Mouse (Mus musculus): Measurements from ENCODE around the gene Cby3.
A peak's percentile ranks its signal among the peaks of the same experiment; 100 is the strongest.
"Not testable (repeated sequence)": the region's sequence is repeated elsewhere in the genome, so short reads cannot be mapped to it uniquely, and the experiment has no call there.

The Cby3 gene

DNA sequence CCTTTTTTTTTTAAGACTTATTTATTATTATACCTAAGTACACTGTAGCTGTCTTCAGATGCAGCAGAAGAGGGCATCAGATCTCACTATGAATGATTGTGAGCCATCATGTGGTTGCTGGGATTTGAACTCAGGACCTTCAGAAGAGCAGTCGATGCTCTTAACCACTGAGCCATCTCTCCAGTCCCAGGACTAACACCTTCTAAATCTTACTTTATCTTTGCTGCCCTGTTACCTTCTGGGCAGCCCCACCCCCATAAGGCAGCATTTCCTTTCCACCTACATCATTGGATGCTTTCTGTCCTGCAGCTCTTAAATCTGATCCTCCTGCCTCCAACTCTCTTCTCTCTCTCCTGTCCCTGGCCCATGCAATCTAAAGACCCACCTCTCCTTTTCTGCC is 7.0 kb downstream of the Cby3 start:
- DNase-seq (ENCODE audit: low read depth, low spot score) = not testable (repeated sequence)

DNA sequence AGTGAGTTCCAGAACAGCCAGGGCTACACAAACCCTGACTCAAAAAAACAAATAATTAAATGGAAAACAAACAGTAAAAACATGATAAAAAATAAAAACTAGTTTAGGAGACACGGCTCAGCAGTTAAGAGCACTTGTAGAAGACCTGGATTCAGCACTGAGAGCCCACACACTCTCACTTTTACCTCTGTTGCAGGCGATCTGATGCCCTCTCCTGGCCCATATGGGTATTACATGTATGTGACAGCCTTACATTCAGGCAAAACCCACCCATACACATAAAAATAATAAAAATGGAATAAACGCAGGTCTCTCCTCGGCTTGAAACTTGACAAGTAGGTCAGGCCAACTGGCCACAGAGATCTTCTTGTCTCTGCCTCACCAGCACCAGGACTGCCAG is 10.3 kb downstream of the Cby3 start:
- peak; percentile 65 for DNase-seq (ENCODE audit: low read depth, low spot score)

DNA sequence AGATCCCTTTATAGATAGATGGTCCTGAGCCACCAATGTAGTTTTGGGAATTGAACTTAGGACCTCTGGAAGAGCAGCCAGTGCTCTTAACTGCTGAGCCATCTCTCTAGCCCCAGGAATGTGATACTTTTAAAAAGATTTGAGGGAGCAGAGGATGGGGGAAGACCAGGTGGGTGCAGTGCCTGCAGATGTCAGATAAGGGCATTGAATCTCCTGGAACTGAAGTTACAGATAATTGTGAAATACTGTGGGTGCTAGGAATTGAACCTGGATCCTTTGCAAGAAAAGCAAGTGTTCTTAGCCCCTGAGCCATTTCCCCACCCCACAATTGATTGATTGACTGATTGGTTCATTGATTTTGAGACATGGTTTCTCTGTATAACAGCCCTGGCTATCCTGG is 11.1 kb downstream of the Cby3 start:
- DNase-seq (ENCODE audit: low read depth, low spot score) = no peak

DNA sequence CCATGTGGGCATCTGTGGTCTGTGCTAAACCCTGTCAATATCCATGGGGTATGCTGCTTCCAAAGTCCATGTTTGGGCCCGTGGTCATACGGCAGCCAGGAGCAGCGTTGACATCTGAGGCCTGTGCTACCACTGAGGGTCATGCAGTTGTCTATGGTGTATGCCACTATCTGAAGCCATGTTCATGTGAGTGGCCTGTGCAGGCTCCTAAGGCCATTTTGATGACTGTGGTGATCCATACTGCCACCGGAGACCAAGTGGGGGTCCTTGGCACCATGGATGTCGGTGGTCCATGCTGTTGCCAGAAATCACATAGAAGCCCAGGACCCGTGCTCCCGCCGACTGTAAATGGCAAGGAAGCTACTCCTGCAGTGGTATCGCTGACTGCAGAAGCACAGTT is 13.3 kb downstream of the Cby3 start:
- DNase-seq (ENCODE audit: low read depth, low spot score) = no peak

DNA sequence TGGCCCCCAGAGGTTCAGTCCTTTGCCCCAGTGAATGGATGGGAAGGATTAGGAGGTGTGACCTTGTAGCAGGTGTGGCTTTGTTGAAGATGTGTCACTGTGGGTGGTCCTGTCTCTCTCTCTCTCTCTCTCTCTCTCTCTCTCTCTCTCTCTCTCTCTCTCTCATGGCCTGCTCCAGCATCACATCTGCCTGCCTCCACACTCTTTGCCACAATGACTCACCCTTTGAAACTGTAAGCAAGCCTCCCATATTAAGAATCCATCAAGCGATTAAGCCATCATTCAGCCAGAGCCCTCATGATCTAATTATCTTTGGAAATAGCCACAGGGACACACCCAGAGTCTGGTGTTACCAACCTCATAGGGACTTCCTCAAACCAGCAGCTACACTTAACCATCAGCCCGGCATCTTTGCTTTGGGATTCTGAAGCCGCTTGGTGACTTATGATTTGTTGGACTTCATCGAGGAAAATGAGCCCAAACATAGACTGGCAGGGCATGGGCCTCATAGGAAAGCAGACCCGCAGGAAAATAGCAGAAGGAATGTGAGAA is 15.2 kb downstream of the Cby3 start:
- no peak for DNase-seq (ENCODE audit: low read depth, low spot score)

DNA sequence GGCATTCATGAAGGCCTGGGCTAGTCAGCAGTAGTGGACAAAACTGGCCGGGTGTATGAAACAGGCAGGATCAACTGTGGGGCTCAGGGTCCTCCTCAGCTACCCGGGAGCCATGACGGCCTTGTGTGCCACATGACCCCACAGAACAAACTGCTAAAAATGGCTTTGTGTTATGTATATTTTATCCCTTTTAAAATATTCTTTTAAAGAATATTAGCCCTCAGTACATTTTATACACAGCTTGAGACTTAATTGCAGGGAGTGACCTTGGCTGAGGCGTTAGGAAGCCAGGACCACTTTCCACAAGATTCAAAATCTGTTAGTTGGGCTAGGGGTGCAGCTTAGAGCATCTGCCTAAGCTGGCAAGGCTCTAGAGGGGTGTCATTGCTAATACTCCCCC is 16.7 kb downstream of the Cby3 start:
- no peak for DNase-seq (ENCODE audit: low read depth, low spot score)

DNA sequence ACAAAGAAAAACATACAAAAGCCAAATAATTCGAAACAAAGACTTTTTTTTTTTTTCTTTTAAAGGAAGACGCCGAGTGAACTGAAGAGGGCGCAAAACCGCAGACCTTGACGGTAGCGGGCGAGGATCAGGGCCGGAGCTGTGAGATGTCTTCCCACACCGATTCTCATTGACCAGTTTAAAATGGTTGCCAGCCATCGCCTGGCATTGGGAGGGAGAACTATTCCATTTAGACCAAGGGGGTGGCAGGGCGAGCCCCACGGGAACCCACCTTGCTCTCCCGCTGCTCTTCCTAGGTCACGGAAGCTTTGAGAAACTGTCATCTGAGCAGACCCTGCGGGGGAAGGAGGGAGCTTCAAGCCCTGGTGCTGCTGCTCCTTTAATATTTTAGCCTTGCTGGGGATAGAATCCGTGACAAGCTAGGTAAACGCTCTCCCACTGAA is 17.2 kb downstream of the Cby3 start:
- DNase-seq (ENCODE audit: low read depth, low spot score) = no peak

DNA sequence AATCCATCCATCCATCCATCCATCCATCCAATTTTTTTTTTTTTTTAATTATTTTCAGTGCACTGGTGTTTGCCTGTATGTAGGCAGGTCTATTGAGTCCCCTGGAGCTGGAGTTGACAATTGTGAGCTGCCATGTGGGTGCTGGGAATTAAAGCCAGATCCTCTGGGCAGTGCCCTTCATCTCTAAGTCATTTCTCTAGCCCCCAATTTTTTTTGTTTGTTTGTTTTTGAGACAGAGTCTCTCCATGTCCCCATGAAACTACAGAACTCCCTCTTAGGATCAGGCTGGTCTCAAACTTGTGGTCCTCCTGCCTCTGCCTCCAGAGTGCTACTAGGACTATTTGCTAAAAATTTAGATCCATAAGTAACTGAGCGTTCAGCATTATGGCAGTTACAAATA is 17.6 kb downstream of the Cby3 start:
- no peak for DNase-seq (ENCODE audit: low read depth, low spot score)

DNA sequence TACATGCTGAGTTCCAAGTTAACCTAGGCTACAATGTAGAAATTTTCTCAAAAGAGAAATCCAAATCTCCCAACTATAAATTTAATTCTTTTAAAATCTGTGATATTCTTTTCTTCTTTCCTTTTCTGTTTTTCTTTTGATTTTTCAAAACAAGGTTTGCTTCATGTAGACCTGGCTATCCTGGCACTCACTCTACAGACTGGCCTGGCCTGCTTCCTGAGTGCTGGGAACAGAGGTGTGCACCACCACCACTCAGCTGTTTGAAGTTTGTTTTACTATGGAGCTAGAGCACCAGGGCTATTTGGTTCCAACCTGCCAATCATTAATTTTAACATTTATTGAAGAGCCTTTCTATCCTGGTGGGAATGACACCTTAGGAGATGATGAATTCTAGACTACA is 18.8 kb downstream of the Cby3 start:
- no peak for DNase-seq (ENCODE audit: low read depth, low spot score)

DNA sequence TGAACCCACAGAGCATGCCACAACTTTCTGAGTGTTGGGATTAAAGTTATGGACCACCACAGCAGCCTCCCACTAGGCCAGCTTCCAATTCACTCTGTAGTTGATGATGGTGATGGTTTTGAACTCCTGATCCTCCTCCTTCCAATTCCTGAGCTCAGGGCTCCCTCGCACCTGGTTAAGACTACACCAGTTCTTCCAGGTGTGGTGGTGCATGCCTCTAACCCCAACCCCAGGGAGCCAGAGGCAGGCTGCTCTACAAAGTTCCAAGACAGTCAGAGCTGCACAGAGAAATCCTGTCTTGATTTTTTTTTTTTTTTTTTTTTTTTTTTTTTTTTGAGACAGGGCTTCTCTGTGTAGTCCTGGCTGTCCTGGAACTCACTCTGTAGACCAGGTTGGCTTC is 19.4 kb downstream of the Cby3 start:
- DNase-seq (ENCODE audit: low read depth, low spot score) = no peak

DNA sequence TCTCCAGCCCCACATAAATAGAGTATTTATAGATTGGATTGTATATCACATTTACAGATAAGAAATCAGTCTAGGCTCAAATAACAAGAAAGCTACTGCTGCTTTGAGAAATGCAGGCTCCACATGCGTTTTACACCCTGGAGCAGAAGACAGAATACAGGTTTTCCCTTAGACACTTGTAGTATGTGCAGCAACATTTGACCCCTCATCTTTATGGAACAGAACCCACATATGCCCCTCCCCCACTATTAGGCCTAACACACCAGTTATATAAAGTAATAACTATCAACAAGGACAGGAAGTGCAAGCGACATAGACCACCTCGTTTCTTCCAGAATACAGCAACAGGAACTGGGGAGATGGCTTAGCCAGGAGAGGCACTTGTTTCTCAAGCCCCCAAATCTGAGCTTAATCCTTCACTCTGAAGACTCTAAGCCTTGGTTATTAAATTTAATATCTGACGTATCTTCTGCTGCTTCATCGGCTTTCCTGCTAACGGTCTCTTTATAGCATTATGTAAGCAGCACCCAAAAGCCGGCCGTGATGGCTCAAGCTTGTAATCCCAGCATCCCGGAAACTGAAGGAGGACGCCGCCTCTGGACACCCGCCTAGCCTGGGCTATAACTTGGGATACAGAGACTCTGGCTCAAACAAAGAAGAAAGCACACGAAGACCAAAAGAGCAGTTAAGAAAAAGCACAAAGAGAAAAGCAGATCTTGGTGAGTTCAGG is 20.2 kb downstream of the Cby3 start:
- DNase-seq (ENCODE audit: low read depth, low spot score) = no peak

DNA sequence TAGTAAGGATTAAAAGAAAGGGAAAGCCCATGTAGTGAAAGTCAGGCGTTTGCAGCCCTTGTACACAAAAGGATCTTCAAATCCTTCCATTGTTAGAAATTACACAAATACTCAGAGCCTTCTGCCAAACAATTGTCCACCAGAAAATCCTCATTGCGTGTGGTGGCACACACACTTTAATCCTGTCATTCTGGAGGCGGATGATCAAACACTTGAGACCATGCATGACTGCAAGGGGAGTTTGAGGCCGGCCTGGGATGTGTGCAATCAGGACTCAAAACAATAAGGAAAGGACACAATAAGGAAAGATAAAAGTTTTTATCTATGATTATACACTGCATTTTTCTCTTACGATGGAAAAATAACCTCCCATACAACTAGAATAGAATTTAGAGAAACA is 21.2 kb downstream of the Cby3 start:
- DNase-seq (ENCODE audit: low read depth, low spot score) = no peak

DNA sequence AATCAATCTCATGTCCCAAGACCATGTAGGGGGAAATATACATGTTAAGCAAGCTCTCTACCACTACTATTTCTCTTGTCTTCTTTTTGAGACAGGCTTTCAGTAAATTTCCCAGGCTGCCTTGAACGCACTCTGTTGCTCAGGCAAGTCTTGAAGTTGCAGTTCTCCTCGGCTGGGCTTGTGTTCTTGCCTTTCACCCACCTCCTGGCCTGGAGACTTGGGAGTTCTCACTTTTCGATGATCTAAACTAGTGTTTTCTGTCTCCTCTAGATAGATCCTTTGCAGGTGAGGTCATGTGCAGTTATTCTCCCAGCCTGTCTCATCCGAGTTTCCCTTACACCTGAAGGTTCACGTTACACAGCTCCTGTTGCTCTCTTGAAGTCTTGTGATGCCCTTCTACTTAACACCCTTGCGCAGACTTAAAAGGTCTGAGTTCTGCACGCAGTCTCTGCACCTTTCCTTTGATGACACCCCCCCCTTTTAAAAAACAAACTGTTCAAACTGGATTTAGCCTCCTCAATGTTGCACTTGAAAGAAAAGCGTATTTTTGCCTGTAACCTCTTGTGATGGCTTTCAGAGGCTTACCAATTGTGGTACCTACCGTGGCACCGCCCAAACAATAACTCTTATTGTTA is 22.0 kb downstream of the Cby3 start:
- no peak for DNase-seq (ENCODE audit: low read depth, low spot score)

DNA sequence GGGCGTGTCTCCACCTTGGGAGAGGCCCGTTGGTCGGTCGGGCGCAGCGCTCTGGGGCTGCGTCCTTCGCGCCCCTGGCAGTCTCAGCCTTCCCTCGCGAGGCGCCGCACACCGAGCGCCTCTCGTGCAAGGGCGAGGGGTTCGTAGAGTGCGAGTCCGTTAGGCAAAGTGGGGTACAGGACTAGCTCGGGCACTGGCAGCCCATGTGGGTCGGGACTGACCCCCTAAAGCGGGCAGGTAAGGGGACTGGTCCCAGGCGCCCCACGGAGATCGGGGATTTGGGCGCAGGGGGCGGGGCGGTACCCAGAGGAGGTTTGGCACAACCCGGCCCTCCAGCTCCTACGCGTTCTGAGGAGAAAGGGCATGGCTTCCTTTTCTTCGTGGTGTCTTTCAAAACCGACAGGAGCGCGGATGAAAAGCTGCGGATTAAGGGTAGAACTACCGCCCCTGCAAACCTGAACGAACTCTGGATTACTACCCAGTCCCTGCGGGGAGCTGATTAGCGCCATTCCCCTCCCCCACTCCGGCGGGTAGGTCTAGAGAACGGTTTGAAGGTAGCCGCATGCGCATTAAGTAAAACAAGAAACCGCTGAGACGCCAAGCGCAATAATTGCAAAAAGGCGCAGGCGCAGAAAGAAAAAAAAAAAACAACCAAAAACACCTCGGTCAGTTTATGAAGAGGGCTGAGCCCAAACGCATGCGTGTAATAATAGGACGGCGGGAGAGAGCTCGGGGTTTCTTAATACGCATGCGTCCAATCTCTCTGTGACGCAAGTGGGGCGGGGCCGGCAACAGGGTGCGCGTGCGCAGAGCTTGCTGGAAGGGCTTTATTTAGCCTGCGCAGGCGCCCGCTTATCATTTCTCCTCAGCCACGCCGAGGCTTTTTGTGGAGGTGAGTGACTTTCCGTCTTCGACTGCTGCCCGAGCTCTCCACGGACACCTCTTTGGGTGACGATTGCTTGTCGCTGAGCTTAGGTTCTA is 22.9 kb downstream of the Cby3 start, which contains the start of gene Hnrnph1:
Hnrnph1 (plus strand) TSS at position 80 of the 981 bp plus-strand sequence.
- peak; percentile 98 for DNase-seq (ENCODE audit: low read depth, low spot score)

DNA sequence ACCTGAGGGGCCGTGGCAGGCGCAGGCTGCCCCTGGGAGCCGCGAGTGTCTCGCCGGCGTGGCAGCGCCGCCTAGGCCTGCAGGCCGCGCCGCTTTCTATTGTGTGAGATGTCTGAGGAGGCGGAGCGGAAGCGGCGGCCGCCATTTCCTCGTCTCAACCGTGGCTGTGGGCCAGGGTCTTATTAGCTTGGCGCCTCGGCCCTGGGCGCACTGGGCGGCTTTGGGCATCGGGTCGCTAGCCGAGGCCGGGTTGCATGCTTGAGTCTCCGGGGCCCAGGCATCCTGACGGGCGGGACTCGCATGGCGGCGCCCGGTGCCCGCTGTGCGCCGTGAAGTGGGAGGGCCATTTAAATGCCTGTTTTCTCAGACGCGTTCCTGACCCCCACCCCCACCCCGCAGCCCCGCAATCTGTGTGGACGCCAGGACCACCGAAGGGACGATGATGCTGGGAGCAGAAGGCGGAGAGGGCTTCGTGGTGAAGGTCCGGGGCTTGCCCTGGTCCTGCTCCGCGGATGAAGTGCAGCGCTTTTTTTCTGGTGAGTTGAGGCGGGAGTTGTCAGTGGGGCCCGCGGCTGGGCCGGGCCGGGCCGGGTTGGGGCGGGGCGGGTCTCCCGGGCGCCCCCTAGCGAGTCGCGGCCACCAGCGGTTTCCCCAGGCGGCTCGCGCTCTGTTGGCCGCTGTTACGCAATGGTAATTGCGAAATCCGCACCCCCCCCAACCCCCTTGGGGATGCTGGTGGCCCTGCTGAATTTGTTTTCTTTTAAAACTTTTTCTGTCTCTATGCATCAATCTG is 23.8 kb downstream of the Cby3 start:
- DNase-seq (ENCODE audit: low read depth, low spot score) = peak; percentile 68

DNA sequence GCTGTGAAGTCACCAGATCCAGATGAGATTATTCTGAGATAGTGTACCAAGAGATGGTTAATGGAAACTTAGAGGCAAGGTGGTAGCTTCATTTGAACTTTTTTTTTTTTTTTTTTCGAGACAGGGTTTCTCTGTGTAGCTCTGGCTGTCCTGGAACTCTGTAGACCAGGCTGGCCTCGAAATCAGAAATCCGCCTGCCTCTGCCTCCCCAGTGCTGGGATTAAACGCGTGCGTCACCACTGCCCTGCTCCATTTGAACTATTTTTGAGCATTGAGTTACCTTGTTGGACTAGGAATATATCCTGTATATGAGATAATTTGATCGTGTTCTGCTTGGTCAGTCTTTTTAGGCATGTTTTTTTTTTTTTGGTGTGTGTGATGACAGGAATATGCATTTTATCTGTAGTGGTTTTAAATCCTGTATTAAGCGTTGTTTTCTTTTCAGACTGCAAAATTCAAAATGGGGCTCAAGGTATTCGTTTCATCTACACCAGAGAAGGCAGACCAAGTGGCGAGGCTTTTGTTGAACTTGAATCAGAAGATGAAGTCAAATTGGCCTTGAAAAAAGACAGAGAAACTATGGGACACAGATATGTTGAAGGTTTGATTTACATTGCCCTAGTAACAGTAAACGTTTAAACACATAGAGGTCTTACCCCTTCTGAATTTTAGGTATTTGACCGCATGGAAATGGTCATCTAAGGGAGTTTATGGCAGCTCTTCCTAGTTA is 24.9 kb downstream of the Cby3 start:
- DNase-seq (ENCODE audit: low read depth, low spot score) = no peak

DNA sequence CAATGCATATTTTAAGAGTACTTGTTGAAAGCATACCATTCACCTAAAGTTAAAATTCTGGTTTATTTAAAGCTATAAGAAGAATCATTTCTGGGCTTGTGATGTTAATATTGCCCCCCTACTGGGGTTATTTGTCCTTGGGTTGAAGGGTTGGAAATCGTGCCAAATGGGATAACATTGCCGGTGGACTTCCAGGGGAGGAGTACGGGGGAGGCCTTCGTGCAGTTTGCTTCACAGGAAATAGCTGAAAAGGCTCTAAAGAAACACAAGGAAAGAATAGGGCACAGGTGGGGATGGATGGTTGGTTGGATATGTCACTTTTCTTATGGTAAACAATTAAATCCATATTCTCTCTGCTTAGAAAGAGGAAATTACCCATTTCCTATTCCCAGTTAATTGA is 27.0 kb downstream of the Cby3 start:
- DNase-seq (ENCODE audit: low read depth, low spot score) = no peak

DNA sequence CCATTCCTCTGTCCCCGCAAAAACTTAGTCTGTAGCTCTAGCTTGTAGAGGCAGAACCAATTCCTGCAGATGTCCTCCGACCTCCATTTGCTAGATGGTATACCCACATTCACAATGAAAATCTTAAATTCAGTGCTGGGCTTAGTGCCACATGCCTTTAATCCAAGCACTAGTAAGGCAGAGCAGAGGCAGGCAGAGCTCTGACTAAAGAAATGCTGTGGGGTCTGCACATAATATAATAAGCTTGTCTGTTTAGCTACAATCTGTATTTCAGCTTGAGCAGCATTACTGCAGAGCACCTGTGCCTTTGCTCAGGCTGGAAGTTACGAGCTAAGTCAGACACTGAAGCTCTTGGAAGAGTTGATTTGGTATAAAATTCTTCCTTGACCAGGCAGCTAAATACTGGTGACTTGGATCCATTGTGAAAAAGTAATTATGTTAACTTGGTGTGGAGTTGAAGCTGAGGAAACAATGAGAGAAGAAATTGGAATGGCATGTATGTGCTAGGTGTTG is 33.0 kb downstream of the Cby3 start:
- no peak for DNase-seq (ENCODE audit: low read depth, low spot score)

DNA sequence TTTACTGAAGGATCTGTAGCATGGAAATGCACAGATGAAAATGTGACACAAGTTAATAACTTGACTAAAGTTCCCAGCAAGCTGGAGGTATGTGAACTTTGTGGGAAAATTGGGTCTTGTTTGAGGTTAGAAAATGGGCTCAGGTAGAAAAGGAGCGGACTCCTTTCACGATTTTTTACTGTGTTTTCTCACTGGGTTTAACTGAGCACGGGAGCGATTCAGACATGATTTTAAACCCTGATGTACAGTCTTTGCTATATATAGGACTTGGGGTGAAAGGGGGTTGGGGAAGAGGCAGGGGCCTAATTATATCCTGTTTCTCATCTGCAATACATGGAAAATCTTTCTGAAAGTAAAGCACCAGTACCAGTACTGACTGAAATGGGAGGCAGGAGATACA is 33.4 kb downstream of the Cby3 start:
- no peak for DNase-seq (ENCODE audit: low read depth, low spot score)

DNA sequence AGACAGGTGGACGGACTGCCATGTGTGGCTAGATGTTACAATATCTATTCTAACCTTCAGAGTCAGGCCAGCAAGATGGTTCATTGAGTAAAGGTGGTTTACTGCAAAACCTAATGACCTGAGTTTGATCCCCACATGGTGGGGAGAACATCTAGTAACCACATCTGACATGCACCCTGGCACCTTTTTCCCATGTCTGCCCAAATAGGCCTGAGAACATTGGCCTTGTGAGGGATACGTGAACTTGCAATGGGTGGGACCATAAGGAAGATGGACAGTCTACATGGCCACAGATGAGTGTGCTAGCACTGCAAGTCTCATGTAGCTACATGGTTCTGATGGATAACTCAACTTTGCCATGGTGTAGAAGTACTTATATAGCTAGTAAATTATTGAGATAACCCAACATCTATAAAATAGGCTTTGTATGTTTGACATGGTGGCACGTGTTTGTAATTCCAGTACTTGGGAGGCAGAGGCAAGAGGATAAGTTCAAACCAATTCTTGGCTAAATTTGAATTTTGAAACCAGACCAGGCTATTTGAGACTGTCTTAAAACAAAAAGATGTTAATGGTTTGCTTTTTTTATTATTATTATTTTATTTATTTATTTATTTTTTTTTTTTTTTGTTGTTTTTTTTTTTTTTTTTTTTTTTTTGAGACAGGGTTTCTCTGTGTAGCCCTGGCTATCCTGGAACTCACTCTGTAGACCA is 34.1 kb downstream of the Cby3 start:
- no peak for DNase-seq (ENCODE audit: low read depth, low spot score)
